Mouse (Mus musculus) skeletal muscle tissue, postnatal 0 days (tissue): Measurements from ENCODE around the gene Slc22a16. TPM values are rescaled to one million over a fixed set of nuclear protein-coding genes. Genes with fewer than 3 reads are reported as not detected.

Source experiments
- polyA plus RNA-seq: library from polyadenylated mRNA; unstranded; fragments of >200 nt; fragmentation: Nextera tagmentation; extraction: Ambion mirVana; gene quantifications from 2 replicates; pipeline ENCODE4 v1.2.1, GENCODE M21; 2015

The Slc22a16 gene
- not detected in 2 replicates for polyA plus RNA-seq

DNA sequence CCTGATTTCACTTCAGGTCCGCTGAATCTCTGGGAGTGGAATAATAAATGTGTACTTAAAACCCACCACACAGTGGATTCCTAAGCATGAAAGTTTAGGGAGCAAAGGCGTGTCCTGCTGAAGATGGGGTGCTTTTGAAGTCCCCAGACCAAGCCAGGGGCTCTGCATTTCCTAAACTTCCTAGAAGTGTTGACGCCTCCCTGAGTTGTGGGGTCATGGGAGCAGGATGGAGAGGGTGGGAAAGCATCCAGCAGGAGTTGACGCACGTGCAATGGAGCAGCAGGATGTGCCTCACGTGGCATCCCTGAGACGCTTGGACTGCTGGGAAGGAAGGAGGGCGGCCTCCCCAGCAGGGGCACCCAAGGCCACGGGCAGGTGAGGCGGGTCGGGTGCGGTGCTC lies at the start of gene Slc22a16:
Gene Slc22a16, plus strand, starts transcription at position 301 of the 400 bp plus-strand sequence.

DNA sequence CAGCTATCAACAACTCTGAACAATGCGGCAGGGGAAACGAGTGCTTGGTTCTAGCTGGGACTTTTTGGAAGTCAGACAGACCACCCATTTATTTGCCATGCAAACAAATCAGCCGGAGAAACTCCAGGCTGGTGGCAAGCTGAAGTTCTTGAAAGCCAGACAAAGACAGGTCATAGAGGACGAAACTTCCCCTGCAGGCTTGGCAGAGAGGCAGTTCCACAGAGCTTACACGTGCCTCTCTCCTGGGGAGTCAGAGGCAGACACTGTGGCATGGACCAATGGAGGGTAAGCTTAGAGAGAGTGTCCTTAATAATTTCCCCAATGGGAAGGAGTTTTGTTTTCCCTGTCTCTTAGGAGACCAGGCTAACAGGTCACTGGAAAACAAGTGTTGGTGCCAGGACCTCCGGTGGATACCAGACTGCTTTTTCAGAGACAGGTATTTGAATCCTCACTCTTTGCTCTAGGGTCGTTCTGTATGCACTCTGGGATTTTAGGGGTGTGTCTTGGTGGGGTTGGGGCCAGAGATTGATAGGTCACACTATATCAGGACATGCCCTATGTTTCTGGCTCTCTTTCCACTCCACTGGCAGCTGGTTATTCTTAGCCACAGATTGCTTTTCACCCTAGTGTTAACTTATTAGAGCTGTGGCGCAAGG lies 59.6 kb downstream of the Slc22a16 start, which contains the start of gene Ddo:
Gene Ddo, plus strand, starts transcription at position 356 of the 656 bp plus-strand sequence.

Other genes with a start within 250 kb of the Slc22a16 start
- 2.3 and 2.4 TPM in 2 replicates for gene Cdk19, start 230.8 kb upstream of the Slc22a16 start, polyA plus RNA-seq
- gene Ddo, start 59.7 kb downstream of the Slc22a16 start, polyA plus RNA-seq: 12.6 and 17.1 TPM in 2 replicates
- 0.46 and 0.88 TPM in 2 replicates for gene Mettl24, start 112.9 kb downstream of the Slc22a16 start, polyA plus RNA-seq